Mouse (Mus musculus) heart, adult 8-10 months (tissue): ENCODE data around the gene Rnf32. TPM values are rescaled to one million over a fixed set of nuclear protein-coding genes. Genes with fewer than 3 reads are reported as not detected.

Experiments used
- DNase-seq: peaks from one replicate; pipeline ENCODE4 v3.0.0; 2022; ENCODE audit warnings: low spot score
- total RNA-seq, 4 experiments: library from RNA; stranded (reverse); gene quantifications; 2 replicates each; pipeline ENCODE4 v1.2.4; 2022

Rnf32 gene
- total RNA-seq, 4 experiments from 2014 or later, result 0.17 to 1.2 (median 0.61) TPM

DNA sequence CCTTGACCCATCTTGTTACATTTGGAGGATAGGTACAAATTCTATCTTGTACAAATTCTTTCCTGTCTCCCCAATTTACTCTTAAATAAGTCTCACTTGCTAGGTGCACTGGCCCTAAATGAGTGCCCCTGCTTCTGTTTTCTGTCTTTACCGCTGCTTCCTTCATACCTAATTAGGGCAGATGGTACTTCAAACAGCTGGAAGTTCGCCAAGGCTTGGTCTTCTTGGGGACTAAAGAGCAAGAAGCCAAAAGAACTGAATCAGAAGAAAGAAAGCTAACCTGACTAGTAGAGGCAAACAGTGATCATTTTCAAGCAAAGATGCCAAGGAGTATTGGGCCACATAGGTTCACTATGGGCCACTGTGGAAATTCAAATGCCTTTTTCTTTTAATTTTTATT lies 77.6 kb downstream of the Rnf32 start:
- no peak for DNase-seq

DNA sequence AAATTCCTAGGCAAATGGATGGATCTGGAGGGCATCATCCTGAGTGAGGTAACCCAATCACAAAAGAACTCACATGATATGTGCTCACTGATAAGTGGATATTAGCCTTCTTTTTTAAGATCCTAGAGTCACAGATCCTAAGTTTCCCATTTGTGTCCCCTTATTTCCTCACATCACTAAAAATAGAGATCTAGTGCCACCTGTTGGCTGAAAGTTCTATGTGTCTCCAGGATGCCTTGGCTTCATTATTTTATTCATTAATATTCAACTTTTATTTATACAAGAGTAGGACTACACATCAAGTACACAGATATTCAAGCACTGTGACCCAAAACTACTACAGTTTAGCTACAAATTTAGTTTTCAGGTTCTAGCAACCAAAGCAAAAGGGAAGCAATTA lies 79.0 kb downstream of the Rnf32 start:
- DNase-seq, result no peak

Other genes with a start within 250 kb of the Rnf32 start
- gene Lmbr1, start 182.4 kb downstream of the Rnf32 start, total RNA-seq, result 10 to 100 TPM; 10.7 to 18.2 (median 12.4) TPM
- gene Nom1, start 238.7 kb downstream of the Rnf32 start, total RNA-seq, result 10 to 100 TPM; 13.4 to 20.9 (median 16.2) TPM